Mouse (Mus musculus) heart, embryonic 10.5 days (tissue): ENCODE data around the gene Mrps18b. TPM values are rescaled to one million over a fixed set of nuclear protein-coding genes. Genes with fewer than 3 reads are reported as not detected.

Source experiments
- DNase-seq: peaks from one replicate; pipeline ENCODE4 v3.0.0-alpha.2; 2017; ENCODE audit warnings: low spot score
- H3K27ac ChIP-seq: fragments of 300-500 bp; sonication (generic); 2 replicates; pipeline ENCODE4 v1.5.1; 2016; ENCODE audit warnings: mild to moderate bottlenecking
- H3K27me3 ChIP-seq: fragments of 300-500 bp; sonication (generic); 2 replicates; pipeline ENCODE4 v1.6.1; 2016; ENCODE audit warnings: mild to moderate bottlenecking; ENCODE audit not compliant: poor library complexity, insufficient read depth, severe bottlenecking
- H3K36me3 ChIP-seq: fragments of 300-500 bp; sonication (generic); 2 replicates; pipeline ENCODE4 v1.6.1; 2016; ENCODE audit warnings: mild to moderate bottlenecking, moderate library complexity
- H3K4me1 ChIP-seq: fragments of 300-500 bp; sonication (generic); 2 replicates; pipeline ENCODE4 v1.6.1; 2016; ENCODE audit warnings: mild to moderate bottlenecking
- H3K4me3 ChIP-seq: fragments of 300-500 bp; sonication (generic); 2 replicates; pipeline ENCODE4 v1.5.1; 2016; ENCODE audit warnings: mild to moderate bottlenecking, moderate library complexity
- H3K9me3 ChIP-seq: fragments of 300-500 bp; sonication (generic); 2 replicates; pipeline ENCODE4 v1.6.1; 2016; ENCODE audit warnings: mild to moderate bottlenecking, moderate library complexity
- WGBS: fragments of 180-500 bp; shearing (Covaris S2); methylation state at CpG from one replicate; pipeline ENCODE4 v1.1.7; 2016; 5-methylcytosine and 5-hydroxymethylcytosine counted together
- polyA plus RNA-seq: library from polyadenylated mRNA; unstranded; fragments of >200 nt; fragmentation: Nextera tagmentation; extraction: Ambion mirVana; gene quantifications from 2 replicates; pipeline ENCODE4 v1.2.1, GENCODE M21; 2016

The Mrps18b gene
- polyA plus RNA-seq, 1 experiment from 2014 or later = 111 TPM

- no peaks in the 10 kb centered on the region for H3K9me3 ChIP-seq
- H3K4me1 ChIP-seq = peaks cover 12% of the 10 kb centered on the region
- no peak for DNase-seq
- H3K27me3 ChIP-seq = no peaks in the 10 kb centered on the region
- H3K36me3 ChIP-seq = peaks cover 65% of the 10 kb centered on the region
- H3K4me3 ChIP-seq = peak overlapping the region; percentile 12; the same call in 1 of the 2 replicates
- H3K27ac ChIP-seq = no peak overlapping the region
- WGBS = 92% methylated on average over 17 of the region's 17 CpGs
These were observed 33.3 kb downstream of the Mrps18b start for GRCm38 (mm10) chr17:35882924-35883323.

GRCm38 (mm10) chr17:35879245-35880057 is 36.7 kb downstream of the Mrps18b start, which contains the start of gene Dhx16:
TSS of gene Dhx16 (plus strand) at chr17:35879819.
- peak; percentile 98 for DNase-seq
- Histone ChIP-seq H3K9me3 (no peaks in the 10 kb centered on the region), H3K27me3 (no peaks in the 10 kb centered on the region), H3K27ac (peak within 1 kb of the TSS; percentile 86), H3K36me3 (peaks cover 47% of the 10 kb centered on the region), H3K4me3 (peak within 1 kb of the TSS; percentile 99), H3K4me1 (peaks cover 16% of the 10 kb centered on the region)
- WGBS = 6% methylated on average over 66 of the region's 66 CpGs

GRCm38 (mm10) chr17:35874721-35875120 is 41.5 kb downstream of the Mrps18b start:
- peaks cover 51% of the 10 kb centered on the region for H3K36me3 ChIP-seq
- no peak for DNase-seq
- no peaks in the 10 kb centered on the region for H3K9me3 ChIP-seq
- no peak overlapping the region; the same call in 1 of the 2 replicates for H3K4me3 ChIP-seq
- 86% methylated on average over 6 of the region's 6 CpGs for WGBS
- no peaks in the 10 kb centered on the region for H3K27me3 ChIP-seq
- H3K4me1 ChIP-seq = peaks cover 37% of the 10 kb centered on the region
- no peak overlapping the region for H3K27ac ChIP-seq

- DNase-seq = peak; percentile 93
- Histone ChIP-seq H3K9me3 (no peaks in the 10 kb centered on the region), H3K27me3 (no peaks in the 10 kb centered on the region), H3K36me3 (peaks cover 51% of the 10 kb centered on the region), H3K4me1 (peaks cover 45% of the 10 kb centered on the region), H3K4me3 (peak overlapping the region; percentile 41), H3K27ac (0 out of 2 replicates have a peak overlapping the region, but pooled peaks have one; percentile 42)
- 24% methylated on average over 21 of the region's 21 CpGs for WGBS
These were observed 42.2 kb downstream of the Mrps18b start for GRCm38 (mm10) chr17:35873774-35874519.

GRCm38 (mm10) chr17:35870884-35871696 is 45.1 kb downstream of the Mrps18b start:
- Histone ChIP-seq H3K9me3 (no peaks in the 10 kb centered on the region), H3K36me3 (peaks cover 54% of the 10 kb centered on the region), H3K4me3 (peak overlapping the region; percentile 71), H3K27me3 (no peaks in the 10 kb centered on the region), H3K4me1 (peaks cover 65% of the 10 kb centered on the region), H3K27ac (peak overlapping the region; percentile 93)
- no peak for DNase-seq
- 66% methylated on average over 8 of the region's 8 CpGs for WGBS

- H3K9me3 ChIP-seq = no peaks in the 10 kb centered on the region
- H3K4me1 ChIP-seq = peaks cover 65% of the 10 kb centered on the region
- peaks cover 49% of the 10 kb centered on the region for H3K36me3 ChIP-seq
- peak overlapping the region; percentile 71 for H3K4me3 ChIP-seq
- 51% methylated on average over 9 of the region's 9 CpGs for WGBS
- no peaks in the 10 kb centered on the region for H3K27me3 ChIP-seq
- DNase-seq = no peak
- peak overlapping the region; percentile 93 for H3K27ac ChIP-seq
These were observed 45.9 kb downstream of the Mrps18b start for GRCm38 (mm10) chr17:35870151-35870883.

- H3K9me3 ChIP-seq = no peaks in the 10 kb centered on the region
- H3K36me3 ChIP-seq = peaks cover 40% of the 10 kb centered on the region
- peaks cover 69% of the 10 kb centered on the region for H3K4me1 ChIP-seq
- peak; percentile 85 for DNase-seq
- no peaks in the 10 kb centered on the region for H3K27me3 ChIP-seq
- peak overlapping the region; percentile 93 for H3K27ac ChIP-seq
- 7% methylated on average over 7 of the region's 7 CpGs for WGBS
- peak overlapping the region; percentile 71 for H3K4me3 ChIP-seq
These were observed 46.7 kb downstream of the Mrps18b start for GRCm38 (mm10) chr17:35869346-35870067.

GRCm38 (mm10) chr17:35868961-35869345 is 47.2 kb downstream of the Mrps18b start:
- peak overlapping the region; percentile 71 for H3K4me3 ChIP-seq
- H3K36me3 ChIP-seq = peaks cover 35% of the 10 kb centered on the region
- peak overlapping the region; percentile 93 for H3K27ac ChIP-seq
- DNase-seq = no peak
- H3K27me3 ChIP-seq = no peaks in the 10 kb centered on the region
- 3% methylated on average over 7 of the region's 7 CpGs for WGBS
- no peaks in the 10 kb centered on the region for H3K9me3 ChIP-seq
- H3K4me1 ChIP-seq = peaks cover 69% of the 10 kb centered on the region

GRCm38 (mm10) chr17:35868165-35868820 is 47.9 kb downstream of the Mrps18b start:
- H3K4me1 ChIP-seq = peaks cover 66% of the 10 kb centered on the region
- H3K27me3 ChIP-seq = no peaks in the 10 kb centered on the region
- WGBS = 28% methylated on average over 17 of the region's 17 CpGs
- peak overlapping the region; percentile 71 for H3K4me3 ChIP-seq
- peak overlapping the region; percentile 93 for H3K27ac ChIP-seq
- peaks cover 30% of the 10 kb centered on the region for H3K36me3 ChIP-seq
- no peak for DNase-seq
- no peaks in the 10 kb centered on the region for H3K9me3 ChIP-seq

- Histone ChIP-seq H3K9me3 (no peaks in the 10 kb centered on the region), H3K36me3 (peaks cover 23% of the 10 kb centered on the region), H3K4me3 (peak overlapping the region; percentile 71), H3K4me1 (peaks cover 62% of the 10 kb centered on the region), H3K27ac (peak overlapping the region; percentile 93), H3K27me3 (no peaks in the 10 kb centered on the region)
- DNase-seq = peak; percentile 75
- WGBS = 8% methylated on average over 26 of the region's 26 CpGs
These were observed 49.0 kb downstream of the Mrps18b start for GRCm38 (mm10) chr17:35866911-35867890.
